Mouse (Mus musculus) midbrain, embryonic 16.5 days (tissue): ENCODE data around the gene Tax1bp1. TPM values are rescaled to one million over a fixed set of nuclear protein-coding genes. Genes with fewer than 3 reads are reported as not detected.

Experiments
- ATAC-seq: fragments of 200-750 bp; cut with Nextera tagmentation; 2 replicates; pipeline ENCODE4 v1.8.0; 2017; ENCODE audit warnings: moderate TSS enrichment
- H3K27ac ChIP-seq: fragments of 300-500 bp; sonication (generic); 2 replicates; pipeline ENCODE4 v1.5.1; 2014; ENCODE audit warnings: mild to moderate bottlenecking, low read length, mixed read lengths
- H3K27me3 ChIP-seq: fragments of 300-500 bp; sonication (generic); 2 replicates; pipeline ENCODE4 v1.6.1; 2014; ENCODE audit warnings: low read depth, low read length, mixed read lengths; ENCODE audit not compliant: control insufficient read depth, insufficient read depth
- H3K36me3 ChIP-seq: fragments of 300-500 bp; sonication (generic); 2 replicates; pipeline ENCODE4 v1.6.1; 2014; ENCODE audit warnings: mild to moderate bottlenecking, low read length, moderate library complexity, mixed read lengths; ENCODE audit not compliant: control insufficient read depth, insufficient read depth
- H3K4me1 ChIP-seq: fragments of 300-500 bp; sonication (generic); 2 replicates; pipeline ENCODE4 v1.6.1; 2014; ENCODE audit warnings: mild to moderate bottlenecking, low read length, mixed read lengths; ENCODE audit not compliant: control insufficient read depth, insufficient read depth
- H3K4me2 ChIP-seq: fragments of 300-500 bp; sonication (generic); 2 replicates; pipeline ENCODE4 v1.6.1; 2014; ENCODE audit warnings: mild to moderate bottlenecking, low read length, mixed read lengths
- H3K4me3 ChIP-seq: fragments of 300-500 bp; sonication (generic); 2 replicates; pipeline ENCODE4 v1.5.1; 2014; ENCODE audit warnings: low read depth, mild to moderate bottlenecking, low read length, moderate library complexity, mixed read lengths
- H3K9ac ChIP-seq: fragments of 300-500 bp; sonication (generic); 2 replicates; pipeline ENCODE4 v1.6.1; 2014; ENCODE audit warnings: low read depth, low read length, mixed read lengths
- H3K9me3 ChIP-seq: fragments of 300-500 bp; sonication (generic); replicated peaks from 2 replicates; pipeline ENCODE4 v1.6.1; 2014; ENCODE audit warnings: mild to moderate bottlenecking, low read length, mixed read lengths; ENCODE audit not compliant: control insufficient read depth, poor library complexity, severe bottlenecking
- WGBS: fragments of 180-500 bp; shearing (Covaris S2); extraction: QIAGEN DNeasy Blood & Tissue Kit; methylation state at CpG from one replicate; pipeline ENCODE4 v1.1.7; 2014; 5-methylcytosine and 5-hydroxymethylcytosine counted together
- polyA plus RNA-seq: library from polyadenylated mRNA; unstranded; fragments of >200 nt; fragmentation: Nextera tagmentation; extraction: Ambion mirVana; gene quantifications from 2 replicates; pipeline ENCODE4 v1.2.1, GENCODE M21; 2015

The Tax1bp1 gene
- polyA plus RNA-seq, 1 experiment from 2014 or later, result 144 TPM

GRCm38 (mm10) chr6:52797252-52797800, 83.8 kb downstream of the Tax1bp1 start:
- Histone ChIP-seq H3K9me3 (no peaks in the 10 kb centered on the region), H3K27ac (peak overlapping the region; percentile 28; the same call in 1 of the 2 replicates), H3K4me2 (no peak overlapping the region), H3K27me3 (no peaks in the 10 kb centered on the region), H3K4me3 (no peak overlapping the region), H3K4me1 (peaks cover 5% of the 10 kb centered on the region; the same call in 1 of the 2 replicates), H3K36me3 (no peaks in the 10 kb centered on the region), H3K9ac (no peak overlapping the region; the same call in 1 of the 2 replicates)
- WGBS, result 52% methylated on average over 6 of the region's 6 CpGs
- ATAC-seq, result no peak

DNA sequence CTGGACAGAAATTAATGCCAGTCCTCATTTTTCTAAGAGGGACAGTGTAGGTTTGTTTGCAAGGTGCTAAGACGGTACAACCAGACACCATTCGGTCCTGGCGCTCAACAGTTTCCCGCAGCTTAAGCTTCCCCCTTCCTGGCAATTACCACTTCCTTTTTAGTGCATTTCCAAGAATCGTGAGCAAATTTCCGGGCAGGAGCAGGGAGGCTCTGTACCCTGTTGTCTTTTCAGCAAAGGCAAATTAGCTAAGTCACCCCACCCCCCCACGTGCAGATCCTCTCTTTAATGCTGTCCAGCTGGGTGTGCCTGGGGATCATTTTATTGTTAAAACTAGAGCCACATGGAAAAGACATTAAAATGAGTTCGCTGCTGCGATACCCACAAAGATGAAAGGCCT, 88.7 kb downstream of the Tax1bp1 start:
- Histone ChIP-seq H3K27me3 (no peaks in the 10 kb centered on the region), H3K9me3 (no peaks in the 10 kb centered on the region), H3K4me3 (no peak overlapping the region), H3K4me2 (no peak overlapping the region), H3K9ac (no peak overlapping the region), H3K36me3 (no peaks in the 10 kb centered on the region), H3K27ac (no peak overlapping the region), H3K4me1 (no peaks in the 10 kb centered on the region)
- WGBS, result 49% methylated on average over 9 of the region's 9 CpGs
- no peak for ATAC-seq

DNA sequence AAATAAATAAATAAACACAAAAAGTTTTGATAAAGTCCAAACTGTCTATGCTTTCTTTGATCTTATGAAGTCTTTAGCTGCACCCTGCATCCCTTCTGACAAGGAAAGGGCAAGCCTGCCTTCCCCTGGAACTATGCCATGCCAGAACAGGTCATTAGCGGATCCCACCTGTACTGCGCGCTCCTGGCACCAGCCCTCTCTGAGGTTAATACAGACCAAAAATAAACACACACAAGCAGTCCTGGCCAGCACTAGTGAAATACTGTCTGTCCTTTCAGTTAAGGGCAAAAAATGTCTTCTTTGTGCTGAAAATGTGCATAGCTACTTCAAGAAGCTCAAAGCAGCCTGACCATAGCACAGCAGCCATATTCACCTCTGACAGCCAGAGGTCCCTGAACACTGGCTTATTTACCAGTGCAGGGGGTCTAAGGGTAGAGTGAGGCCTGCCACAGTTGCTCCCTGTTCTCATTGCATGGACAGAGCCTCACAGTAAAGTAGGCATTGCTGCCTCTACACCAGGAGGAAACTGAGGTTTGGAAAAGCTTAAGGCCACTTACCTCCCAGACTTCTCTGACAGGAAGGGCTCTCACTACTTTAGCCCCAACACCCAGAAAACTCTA, 91.8 kb downstream of the Tax1bp1 start:
- Histone ChIP-seq H3K27me3 (no peaks in the 10 kb centered on the region), H3K9ac (no peak overlapping the region), H3K9me3 (no peaks in the 10 kb centered on the region), H3K27ac (no peak overlapping the region), H3K4me1 (no peaks in the 10 kb centered on the region), H3K4me2 (no peak overlapping the region), H3K36me3 (no peaks in the 10 kb centered on the region), H3K4me3 (no peak overlapping the region)
- 97% methylated on average over 3 of the region's 3 CpGs for WGBS
- ATAC-seq, result no peak

Other genes starting within 250 kb of the Tax1bp1 start
- 58.4 and 64.7 TPM in 2 replicates for gene Hibadh, start 73.3 kb upstream of the Tax1bp1 start, polyA plus RNA-seq